Mouse (Mus musculus) lung, postnatal 4 days (tissue): ENCODE measurements around the gene Cpne2.

ENCODE experiments used
- DNase-seq, 2 experiments: peaks; one replicate each; pipeline ENCODE4 v3.0.0; 2021

Gene Cpne2

GRCm38 (mm10) chr8:94537456-94537855 lies 4.7 kb downstream of the Cpne2 start:
- DNase-seq, result no peak

GRCm38 (mm10) chr8:94540025-94540424 lies 7.2 kb downstream of the Cpne2 start:
- DNase-seq, result no peak

DNA sequence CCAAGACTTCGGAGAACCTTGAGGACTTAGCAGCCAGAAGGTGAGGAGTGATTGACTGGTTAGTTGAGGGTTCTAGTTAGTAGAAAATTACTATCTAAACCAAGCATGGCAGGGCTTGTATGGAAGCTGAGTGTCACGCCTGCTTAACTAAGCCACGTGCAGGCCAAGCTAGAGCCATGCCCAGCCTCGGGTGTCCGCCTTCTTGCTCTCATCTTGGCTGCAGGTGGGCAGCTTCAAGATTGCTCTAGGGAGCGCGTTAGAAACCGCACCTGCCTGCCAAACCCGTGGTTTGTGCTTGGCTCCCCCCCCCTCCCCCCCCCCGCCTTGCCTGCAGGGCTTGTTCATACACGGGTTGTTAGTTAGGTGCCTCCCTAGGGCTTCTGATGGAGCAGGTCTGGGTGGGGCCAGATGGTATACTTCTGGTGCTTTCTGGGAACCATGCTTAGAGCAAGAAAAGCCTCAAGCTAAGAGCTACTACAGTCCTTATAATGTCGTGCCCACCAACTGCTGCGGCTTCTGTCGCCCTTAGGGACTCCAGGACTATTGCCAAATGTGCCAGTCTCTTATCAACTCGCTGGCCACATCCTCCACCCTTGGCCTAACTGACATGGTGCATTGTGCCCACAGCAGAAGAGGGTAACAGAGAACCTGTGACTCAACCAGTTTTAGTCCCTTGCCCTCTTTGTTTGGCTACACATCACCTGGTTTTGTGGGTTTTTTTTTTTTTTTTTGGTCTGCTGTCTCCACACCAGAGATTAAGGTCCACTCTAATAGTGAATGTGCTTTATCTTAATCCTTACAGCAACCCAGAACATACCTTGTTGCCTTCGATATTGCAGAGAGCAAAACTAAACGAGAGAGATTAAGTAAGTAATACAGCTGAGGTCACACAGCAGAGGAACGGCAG lies 8.4 kb downstream of the Cpne2 start:
- no peak for DNase-seq

DNA sequence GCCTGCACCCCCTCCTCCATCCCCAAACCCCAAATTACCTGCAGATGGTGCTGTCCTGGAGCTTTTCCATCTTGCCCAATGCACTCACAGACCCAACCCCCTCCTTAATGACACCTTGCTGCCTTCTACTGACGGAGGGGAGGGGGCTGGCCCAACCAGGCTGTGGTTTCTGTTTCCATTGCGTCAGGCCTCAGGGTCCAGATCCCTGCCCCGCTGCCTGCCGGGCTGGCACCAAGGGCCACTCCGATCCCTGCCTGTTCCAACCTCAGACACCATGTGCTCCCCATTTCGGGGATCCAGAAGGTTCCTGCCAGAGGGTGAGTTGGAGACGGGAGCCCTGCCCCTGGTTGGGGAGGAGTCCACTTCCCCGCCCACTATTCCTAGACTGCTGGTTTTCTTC lies 11.2 kb downstream of the Cpne2 start:
- DNase-seq, result no peak

DNA sequence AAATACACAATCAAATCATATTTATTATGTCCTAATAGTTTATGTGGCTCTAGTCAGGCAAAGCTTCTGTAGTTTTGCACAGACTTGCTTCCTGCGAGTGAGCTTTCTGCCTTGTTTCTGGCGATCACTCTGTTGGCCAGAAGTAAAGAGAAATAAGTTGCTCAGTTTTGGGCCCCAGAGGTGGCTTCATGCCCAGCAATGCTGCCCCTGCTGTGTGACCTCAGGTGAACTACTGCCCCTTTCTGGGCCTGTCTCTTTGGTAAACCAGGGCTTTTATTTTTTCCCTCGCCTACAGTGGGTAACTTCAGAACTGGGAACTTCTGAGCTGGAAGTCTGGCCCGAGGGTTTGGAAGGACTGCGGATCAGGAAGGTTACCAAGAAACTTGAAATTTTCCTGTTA lies 16.3 kb downstream of the Cpne2 start:
- DNase-seq, result no peak

DNA sequence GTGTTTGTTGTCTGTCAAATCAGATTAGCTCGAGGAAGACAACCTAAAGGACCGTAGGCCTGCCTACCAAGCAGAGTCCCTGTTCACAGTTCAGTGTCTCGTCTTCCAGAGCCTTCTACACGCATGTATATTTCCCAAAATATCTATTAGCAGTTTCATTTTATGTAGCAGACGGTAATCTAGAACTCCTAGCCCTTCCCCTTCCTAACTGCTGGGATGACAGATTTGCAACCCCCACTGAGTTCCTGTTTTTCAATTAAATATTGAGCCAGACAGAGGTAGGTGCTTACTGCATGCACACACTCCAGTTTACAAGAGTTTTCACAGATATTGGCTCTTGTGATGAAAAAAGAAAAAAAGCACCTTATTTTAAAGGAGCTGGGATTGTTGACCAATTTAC lies 16.7 kb downstream of the Cpne2 start:
- no peak for DNase-seq

GRCm38 (mm10) chr8:94549998-94550397 lies 17.2 kb downstream of the Cpne2 start:
- no peak for DNase-seq

DNA sequence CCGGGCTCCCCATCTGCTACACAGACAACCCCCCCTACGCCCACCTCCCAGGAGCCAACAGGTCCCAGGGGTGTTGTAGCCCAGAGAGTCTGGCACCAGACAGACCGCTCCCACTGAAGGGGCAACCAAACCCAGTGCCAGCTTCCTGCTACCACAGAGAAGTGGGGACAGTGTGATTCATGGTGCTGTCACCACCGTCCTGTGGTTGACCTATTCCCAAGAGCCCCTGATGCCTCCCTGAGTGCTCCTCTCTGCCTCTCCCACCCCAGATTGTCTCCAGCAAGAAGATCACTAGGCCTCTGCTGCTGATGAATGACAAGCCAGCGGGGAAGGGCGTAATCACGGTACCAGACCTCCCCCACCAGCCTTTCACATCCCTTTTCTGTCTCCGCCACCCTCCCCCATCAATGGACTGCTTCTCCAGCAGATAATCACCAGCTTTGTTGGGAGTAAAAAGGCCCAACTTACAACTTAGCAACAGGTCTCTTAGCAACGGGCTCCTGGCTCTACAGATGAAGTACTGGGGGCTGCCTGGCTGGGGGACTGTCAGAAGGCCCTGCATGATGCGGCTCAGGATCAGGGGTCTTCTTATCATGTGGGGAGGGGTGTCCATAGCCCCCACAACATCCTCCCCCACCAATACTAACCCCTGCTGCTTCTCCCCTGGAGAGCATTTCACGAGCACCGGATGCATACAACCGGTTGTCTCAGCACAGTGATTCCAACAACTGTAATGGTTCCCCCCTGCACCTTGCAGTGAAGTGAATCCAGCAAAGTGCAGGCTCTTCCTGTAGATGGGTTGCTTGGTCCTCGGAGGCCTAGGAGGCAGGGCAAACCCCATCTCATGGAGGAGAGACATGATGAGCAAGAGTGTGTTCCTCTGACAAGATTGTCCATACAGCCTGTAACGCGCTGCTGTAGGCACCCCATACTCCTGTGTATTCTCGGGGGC lies 19.0 kb downstream of the Cpne2 start:
- DNase-seq, result no peak

DNA sequence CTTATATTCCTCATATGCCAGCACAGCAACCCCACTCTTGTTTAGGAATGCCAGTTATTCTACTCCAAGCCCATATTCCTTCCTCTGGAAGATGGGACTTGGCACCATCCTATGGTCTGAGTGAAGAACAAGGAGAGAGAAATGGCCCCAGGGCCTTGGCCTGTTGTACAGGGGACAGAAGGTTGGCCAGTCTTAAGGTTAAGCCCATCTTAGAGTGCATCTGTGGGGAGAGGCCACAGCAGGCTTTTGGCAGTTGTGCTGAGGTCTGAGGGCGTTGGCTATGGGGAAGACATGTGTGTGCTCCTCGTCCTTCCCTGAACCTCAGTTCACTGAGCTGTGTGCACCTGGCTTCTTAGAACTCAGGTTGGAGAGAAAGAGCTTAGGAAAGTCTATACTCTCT lies 19.9 kb downstream of the Cpne2 start:
- DNase-seq, result no peak

DNA sequence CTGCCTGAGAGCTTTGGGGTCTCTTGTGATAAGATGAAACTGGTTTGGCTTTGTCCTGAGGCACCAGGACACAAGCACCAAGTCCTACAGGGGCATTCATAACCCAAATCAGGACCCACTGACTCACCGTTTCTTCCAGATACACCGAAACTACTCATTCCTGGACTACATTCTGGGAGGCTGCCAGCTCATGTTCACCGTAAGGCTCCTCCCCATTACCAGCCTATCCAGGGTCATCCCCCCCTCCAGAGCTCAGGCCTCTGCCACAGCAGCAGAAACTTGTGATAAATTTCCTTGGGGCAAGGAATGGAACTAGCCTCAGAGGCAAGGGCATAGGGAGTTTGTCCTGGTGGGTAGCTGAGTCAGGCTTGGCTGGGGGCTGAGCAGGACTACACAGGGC lies 24.5 kb downstream of the Cpne2 start:
- no peak for DNase-seq

DNA sequence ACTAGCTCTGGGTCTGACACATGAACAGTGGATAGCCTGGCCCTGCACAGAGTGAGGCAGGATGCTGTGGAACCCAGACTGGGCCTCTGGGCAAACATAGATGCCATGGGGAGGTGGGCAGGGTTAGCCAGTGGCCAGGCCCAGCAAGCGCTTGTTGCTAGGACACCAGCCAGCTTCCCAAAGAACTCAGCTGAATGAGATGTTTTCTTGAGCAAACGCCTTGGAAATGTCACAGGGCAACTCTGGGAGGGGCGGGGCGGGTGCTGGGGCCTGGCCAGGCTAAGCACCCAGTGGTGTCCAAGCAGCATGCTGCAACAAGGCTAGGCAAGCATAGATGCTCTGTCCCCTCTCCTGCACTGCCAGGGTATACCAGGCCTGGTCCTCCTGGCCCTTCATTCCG lies 28.5 kb downstream of the Cpne2 start:
- no peak for DNase-seq

GRCm38 (mm10) chr8:94564421-94564820 lies 31.6 kb downstream of the Cpne2 start:
- no peak for DNase-seq

- no peak for DNase-seq
Observed at GRCm38 (mm10) chr8:94566033-94566432, 33.2 kb downstream of the Cpne2 start.

GRCm38 (mm10) chr8:94566446-94567158 lies 33.8 kb downstream of the Cpne2 start:
- DNase-seq, result no peak

GRCm38 (mm10) chr8:94567159-94567849 lies 34.5 kb downstream of the Cpne2 start:
- DNase-seq, result no peak

DNA sequence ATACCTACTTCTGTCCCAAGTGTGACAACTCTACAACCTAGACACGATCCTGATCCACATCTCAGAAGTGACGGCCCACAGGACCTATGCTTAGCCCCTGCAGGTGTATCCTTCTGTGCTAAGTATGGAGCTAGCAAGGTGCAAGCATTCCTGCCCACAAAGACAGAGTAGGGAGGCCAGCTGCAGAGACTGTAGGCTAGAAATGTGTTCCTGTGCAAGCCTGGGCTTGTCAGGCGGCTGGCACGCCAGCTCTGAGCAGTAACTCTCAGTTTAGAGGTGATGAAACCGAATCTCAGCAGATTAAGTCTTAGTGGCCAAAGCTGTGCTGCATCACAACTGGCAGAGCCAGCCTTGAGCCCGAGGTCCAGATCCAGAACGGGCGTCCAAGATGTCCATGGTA lies 35.3 kb downstream of the Cpne2 start:
- no peak for DNase-seq

- DNase-seq, result no peak
Observed at GRCm38 (mm10) chr8:94569419-94569818, 36.6 kb downstream of the Cpne2 start.

- no peak for DNase-seq
Observed at GRCm38 (mm10) chr8:94571896-94572295, 39.1 kb downstream of the Cpne2 start.

DNA sequence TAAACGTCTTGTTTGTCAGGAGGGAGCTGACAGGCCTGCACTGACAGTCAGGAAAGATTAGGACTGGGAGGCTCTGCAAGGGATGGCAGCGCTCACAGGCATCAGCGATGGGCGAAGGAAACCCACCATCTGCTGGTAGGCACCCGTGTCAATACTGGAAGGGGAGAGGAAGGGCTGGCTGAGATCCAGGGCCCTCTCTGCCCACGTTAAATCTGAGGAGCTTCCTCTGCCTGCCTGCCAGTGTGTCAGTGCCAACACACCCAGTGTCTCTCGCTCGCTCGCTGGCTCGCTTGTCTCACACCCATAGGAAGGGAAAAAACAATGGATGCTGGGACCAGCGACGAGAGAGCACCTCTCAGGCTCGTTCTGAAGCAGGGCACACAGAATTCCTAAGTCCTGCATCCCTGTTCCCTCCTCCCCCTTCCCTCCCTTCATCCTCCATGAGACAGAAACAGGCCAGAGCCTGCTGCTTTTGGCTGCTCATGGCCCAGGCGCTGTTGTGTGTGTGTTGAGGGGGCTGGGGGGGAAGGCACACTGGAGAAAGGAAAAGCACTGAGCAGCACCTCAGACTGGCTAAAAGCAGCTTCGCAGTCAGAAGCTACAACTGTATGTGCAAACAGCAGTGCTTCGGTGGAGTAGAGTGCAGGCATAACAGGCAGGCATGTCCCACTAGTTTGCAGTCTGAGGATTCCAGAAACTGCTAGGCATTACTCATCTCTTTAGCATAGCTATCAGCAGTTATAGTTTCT lies 41.5 kb downstream of the Cpne2 start:
- no peak for DNase-seq

DNA sequence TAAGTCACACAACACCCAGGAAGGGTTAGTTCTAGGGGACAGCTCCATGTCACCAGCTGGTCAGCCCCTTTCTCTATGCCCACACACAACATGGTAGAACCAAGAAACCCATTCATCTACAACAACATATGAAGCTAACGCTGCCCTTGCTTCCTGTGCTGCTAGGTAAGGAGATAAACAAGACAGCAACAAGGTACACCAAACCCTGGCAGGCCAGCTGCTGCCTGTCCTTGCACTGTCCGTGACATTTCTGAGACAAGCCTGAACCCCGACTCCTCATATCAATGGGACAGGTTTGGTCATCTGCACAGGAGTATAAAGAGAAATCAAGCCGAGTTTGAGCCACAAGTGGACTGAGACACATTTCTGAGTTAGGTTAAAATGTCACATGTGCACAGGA lies 42.4 kb downstream of the Cpne2 start:
- DNase-seq, result no peak

GRCm38 (mm10) chr8:94581820-94582483 lies 49.2 kb downstream of the Cpne2 start:
- DNase-seq, result no peak
